Mouse (Mus musculus): ENCODE results near the gene Tceal8.
"Not testable (repeated sequence)": the region's sequence is repeated elsewhere in the genome, so short reads cannot be mapped to it uniquely, and the experiment has no call there.

Gene Tceal8

GRCm38 (mm10) chrX:136172118-136172551 is at the start of gene Tceal8:
Gene Tceal8 (minus strand): TSS chrX:136172342.
- peak; percentile 95 for DNase-seq (ENCODE audit: low read depth, low spot score)

DNA sequence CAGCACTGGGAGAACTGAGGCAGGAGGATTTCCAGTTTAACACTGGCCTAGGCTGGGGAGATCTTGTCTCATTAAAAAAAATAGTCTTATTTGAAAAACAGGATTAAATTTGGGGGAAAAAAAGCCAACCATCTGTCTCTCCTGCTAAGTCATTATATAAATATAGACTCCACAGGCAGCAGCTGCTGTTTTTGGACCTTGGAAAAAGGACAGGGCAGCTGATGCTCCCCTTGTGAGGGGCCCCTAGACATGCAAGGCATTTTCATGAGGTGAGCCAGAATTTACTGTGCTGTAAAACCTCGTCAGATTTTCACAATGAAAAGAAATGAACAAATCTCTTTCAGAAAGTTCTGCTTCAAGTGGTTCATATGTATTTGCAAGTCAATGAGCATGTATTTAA is 44.2 kb upstream of the Tceal8 start:
- no peak for DNase-seq (ENCODE audit: low read depth, low spot score)

GRCm38 (mm10) chrX:136214729-136215677 is 42.9 kb upstream of the Tceal8 start, which contains the start of the genes Tceal7 and Bex1:
Gene Tceal7 (plus strand): TSS chrX:136214779.
Gene Bex1 (minus strand): TSS chrX:136215513.
- DNase-seq (ENCODE audit: low read depth, low spot score) = not testable (repeated sequence)

DNA sequence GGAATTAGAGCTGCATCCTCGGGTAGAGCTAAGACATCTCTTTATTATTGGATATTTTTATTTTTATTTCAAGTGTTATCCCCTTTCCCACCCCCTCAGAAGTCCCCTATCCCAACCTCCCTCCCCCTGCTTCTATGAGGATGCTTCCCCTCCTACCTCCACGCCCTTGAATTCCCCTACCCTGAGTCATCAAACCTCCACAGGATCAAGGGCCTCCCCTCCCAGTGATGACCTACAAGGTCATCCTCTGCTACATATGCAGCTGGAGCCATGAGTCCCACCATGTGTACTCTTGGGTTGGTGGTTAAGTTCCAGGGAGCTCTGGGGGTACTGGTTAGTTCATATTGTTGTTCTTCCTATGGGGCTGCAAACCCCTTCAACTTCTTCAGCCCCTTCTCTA is 41.3 kb upstream of the Tceal8 start:
- DNase-seq (ENCODE audit: low read depth, low spot score) = peak; percentile 46

- no peak for DNase-seq (ENCODE audit: low read depth, low spot score)
Measured at GRCm38 (mm10) chrX:136204406-136204805, 32.3 kb upstream of the Tceal8 start.

GRCm38 (mm10) chrX:136203664-136204066 is 31.5 kb upstream of the Tceal8 start, which contains the start of gene Tceal5:
Gene Tceal5 (minus strand): TSS chrX:136203876.
- DNase-seq (ENCODE audit: low read depth, low spot score) = peak; percentile 31

GRCm38 (mm10) chrX:136203257-136203656 is 31.1 kb upstream of the Tceal8 start:
- no peak for DNase-seq (ENCODE audit: low read depth, low spot score)

DNA sequence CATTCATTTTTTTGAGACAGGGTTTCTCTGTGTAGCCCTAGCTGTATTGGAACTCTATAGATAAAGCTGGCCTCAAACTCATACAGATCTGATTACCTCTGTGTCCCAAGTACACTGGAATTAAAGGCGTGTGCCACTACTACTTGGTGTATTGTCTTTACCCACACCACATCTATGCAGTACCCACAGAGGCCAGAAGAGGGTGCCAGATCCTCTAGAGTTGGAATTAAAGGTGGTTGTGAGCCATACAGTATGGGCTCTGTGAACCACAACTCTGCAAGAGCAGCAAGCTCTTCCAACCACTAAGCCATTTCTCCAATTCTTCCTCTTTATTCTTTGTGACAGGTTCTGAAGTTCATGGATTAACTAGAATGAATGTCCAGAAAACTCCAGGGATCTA is 24.7 kb upstream of the Tceal8 start:
- peak; percentile 74 for DNase-seq (ENCODE audit: low read depth, low spot score)

DNA sequence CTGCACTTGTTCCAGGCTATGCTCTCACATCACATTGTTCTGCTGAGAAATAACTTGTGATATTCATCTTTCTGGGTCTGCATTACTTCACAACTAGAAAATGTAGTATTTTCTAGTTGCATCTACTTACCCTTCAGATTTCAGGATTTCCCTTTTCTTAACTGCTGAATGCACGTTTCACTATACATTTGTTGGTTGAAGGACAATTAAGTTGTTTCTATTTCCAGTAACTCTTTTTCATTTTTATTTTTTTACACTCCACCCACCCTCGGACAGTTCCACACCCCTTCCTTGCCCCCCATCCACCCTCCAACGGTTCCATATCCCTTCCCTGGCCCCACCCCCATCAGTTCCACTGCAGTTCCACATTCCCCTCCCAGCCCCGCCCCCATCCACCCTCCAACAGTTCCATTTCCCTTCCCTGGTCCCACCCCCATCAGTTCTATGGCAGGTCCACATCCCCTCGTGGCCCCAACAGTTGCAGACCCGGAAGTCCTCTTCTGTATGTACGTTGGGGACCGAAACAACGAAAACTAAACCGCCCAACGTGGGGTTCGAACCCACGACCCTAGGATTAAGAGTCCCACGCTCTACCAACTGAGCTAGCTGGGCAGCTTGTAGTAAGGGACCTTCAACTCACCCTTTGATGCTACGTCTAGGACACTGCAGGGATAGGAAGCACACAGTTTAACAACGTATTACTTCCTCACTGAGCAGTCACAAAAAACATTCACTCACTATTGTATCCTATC is 23.2 kb upstream of the Tceal8 start:
- DNase-seq (ENCODE audit: low read depth, low spot score) = peak; percentile 57

DNA sequence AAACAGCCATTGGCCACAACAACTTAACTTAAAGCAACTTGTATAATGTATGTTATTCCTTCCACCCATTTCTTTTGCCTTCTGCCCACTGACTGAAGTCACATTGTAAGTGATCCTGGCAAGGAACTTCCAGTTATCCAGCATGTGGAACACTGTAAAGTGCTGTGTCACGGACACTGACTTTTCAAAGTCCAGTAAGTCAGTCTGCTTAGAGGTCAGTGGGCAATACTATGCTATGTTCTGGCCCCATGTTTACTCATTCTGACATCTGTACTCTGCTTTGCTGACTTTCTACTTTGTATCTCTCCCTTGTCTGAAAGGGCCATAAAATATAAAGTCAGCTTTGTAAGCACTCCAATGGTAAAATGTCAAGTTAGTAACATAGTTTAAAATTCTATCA is 11.0 kb upstream of the Tceal8 start:
- no peak for DNase-seq (ENCODE audit: low read depth, low spot score)

- DNase-seq (ENCODE audit: low read depth, low spot score) = peak; percentile 69
Measured at GRCm38 (mm10) chrX:136180897-136181553, 8.9 kb upstream of the Tceal8 start.

DNA sequence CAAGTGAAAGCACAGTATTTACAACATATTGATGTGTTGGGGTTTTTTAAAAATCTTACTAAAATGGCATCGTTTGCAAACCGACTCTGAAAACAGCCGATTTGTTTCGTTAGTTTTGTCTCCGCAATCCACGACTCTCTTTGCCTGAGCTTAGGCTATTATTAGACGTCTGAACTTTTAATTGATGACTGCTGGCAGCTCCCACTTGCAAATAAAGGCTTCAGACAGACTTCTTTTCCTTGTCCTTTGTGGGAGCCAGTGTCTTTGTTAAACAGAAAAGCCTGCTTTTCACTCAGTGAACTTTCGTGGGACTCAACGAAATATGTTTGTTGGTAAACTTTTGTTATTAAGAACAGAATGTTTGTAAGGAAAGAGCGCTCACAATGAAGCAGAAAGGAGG is 644 bp upstream of the Tceal8 start:
- no peak for DNase-seq (ENCODE audit: low read depth, low spot score)

- DNase-seq (ENCODE audit: low read depth, low spot score) = peak; percentile 90
Measured at GRCm38 (mm10) chrX:136171189-136172117, 689 bp downstream of the Tceal8 start.

DNA sequence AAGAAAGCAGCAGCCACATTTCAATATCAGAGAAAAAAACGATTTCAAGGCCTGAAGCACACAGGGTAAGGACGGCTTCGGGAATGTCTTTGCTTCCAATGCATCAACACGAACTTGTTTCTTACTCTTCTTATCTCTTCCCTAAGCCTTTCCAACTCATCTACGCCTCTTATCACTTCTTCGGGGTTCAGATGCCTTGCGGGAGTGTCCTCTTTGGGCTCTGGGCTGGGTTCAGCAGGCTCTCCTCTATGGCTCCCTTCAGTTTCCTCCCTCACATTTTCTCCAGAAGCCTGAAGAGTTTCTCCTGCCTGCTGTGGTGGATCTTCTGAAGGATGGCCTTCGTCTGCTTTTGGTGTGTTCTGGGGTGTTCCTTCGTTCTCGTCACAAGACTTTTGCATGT is 1.5 kb downstream of the Tceal8 start:
- no peak for DNase-seq (ENCODE audit: low read depth, low spot score)

- no peak for DNase-seq (ENCODE audit: low read depth, low spot score)
Measured at GRCm38 (mm10) chrX:136144195-136144594, 27.9 kb downstream of the Tceal8 start.

DNA sequence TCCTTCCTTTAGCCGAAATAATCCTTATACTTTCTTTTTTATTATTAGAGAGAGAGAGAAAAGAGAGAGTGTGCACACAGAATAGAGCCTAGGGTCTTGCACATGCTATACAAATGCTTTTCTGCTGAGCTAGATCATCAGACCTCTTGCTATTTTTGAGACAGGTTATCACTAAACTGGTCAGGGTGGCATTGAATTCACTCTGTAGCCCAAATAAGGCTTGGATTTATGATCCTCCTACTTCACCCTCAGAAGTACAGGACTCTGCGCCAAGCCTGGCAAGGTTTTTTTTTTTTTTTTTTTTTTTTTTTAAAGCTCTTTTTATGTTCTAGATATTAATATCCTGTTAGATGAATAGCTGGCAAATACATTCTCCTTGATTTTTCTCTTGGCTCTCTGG is 28.4 kb downstream of the Tceal8 start:
- no peak for DNase-seq (ENCODE audit: low read depth, low spot score)

- no peak for DNase-seq (ENCODE audit: low read depth, low spot score)
Measured at GRCm38 (mm10) chrX:136141385-136141784, 30.8 kb downstream of the Tceal8 start.

DNA sequence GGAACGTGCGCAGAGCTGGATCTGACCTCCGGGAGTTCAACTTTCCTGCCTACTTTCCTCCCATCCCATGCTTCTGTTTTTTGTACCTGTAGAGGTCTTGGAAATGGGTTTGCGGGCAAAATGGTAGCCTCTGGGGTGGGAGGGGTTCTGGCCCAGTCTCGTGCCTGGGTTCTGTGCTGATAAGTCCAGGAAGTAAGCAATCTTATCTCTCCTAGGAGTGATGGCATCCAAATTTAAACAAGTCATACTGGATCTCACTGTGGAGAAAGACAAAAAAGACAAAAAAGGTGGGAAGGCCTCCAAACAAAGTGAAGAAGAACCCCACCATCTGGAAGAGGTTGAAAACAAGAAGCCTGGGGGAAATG is 32.5 kb downstream of the Tceal8 start:
- DNase-seq (ENCODE audit: low read depth, low spot score) = peak; percentile 23

- DNase-seq (ENCODE audit: low read depth, low spot score) = peak; percentile 21
Measured at GRCm38 (mm10) chrX:136138827-136139639, 33.1 kb downstream of the Tceal8 start, which contains the start of gene Bex4. Gene Bex4 (plus strand): TSS chrX:136138996.

GRCm38 (mm10) chrX:136135559-136135958 is 36.6 kb downstream of the Tceal8 start:
- DNase-seq (ENCODE audit: low read depth, low spot score) = no peak

All from ZHBTc4 (cell line).